Mouse (Mus musculus) forebrain, embryonic 13.5 days (tissue): ENCODE measurements around the gene St3gal3. TPM values are rescaled to one million over a fixed set of nuclear protein-coding genes. Genes with fewer than 3 reads are reported as not detected.

Experiments used
- ATAC-seq: fragments of 200-750 bp; cut with Nextera tagmentation; 2 replicates; pipeline ENCODE4 v1.8.0; 2017
- H3K27ac ChIP-seq: fragments of 300-500 bp; sonication (generic); 2 replicates; pipeline ENCODE4 v1.5.1; 2015; ENCODE audit warnings: inconsistent platforms, mild to moderate bottlenecking, moderate library complexity
- H3K27me3 ChIP-seq: fragments of 300-500 bp; sonication (generic); 2 replicates; pipeline ENCODE4 v1.6.1; 2015; ENCODE audit warnings: mild to moderate bottlenecking, inconsistent platforms
- H3K36me3 ChIP-seq: fragments of 300-500 bp; sonication (generic); 2 replicates; pipeline ENCODE4 v1.6.1; 2015; ENCODE audit warnings: mild to moderate bottlenecking, inconsistent platforms; ENCODE audit not compliant: poor library complexity, severe bottlenecking
- H3K4me1 ChIP-seq: fragments of 300-500 bp; sonication (generic); 2 replicates; pipeline ENCODE4 v1.6.1; 2015; ENCODE audit warnings: inconsistent platforms
- H3K4me2 ChIP-seq: fragments of 300-500 bp; sonication (generic); 2 replicates; pipeline ENCODE4 v1.6.1; 2015; ENCODE audit warnings: inconsistent platforms, mild to moderate bottlenecking, moderate library complexity
- H3K4me3 ChIP-seq: fragments of 300-500 bp; sonication (generic); 2 replicates; pipeline ENCODE4 v1.5.1; 2015; ENCODE audit warnings: mild to moderate bottlenecking, inconsistent platforms
- H3K9ac ChIP-seq: fragments of 300-500 bp; sonication (generic); 2 replicates; pipeline ENCODE4 v1.6.1; 2015; ENCODE audit warnings: mild to moderate bottlenecking, inconsistent platforms
- H3K9me3 ChIP-seq: fragments of 300-500 bp; sonication (generic); replicated peaks from 2 replicates; pipeline ENCODE4 v1.6.1; 2016; ENCODE audit warnings: inconsistent platforms
- WGBS: fragments of 180-500 bp; shearing (Covaris S2); methylation state at CpG from one replicate; pipeline ENCODE4 v1.1.7; 2015; 5-methylcytosine and 5-hydroxymethylcytosine counted together
- polyA plus RNA-seq: library from polyadenylated mRNA; unstranded; fragments of >200 nt; fragmentation: Nextera tagmentation; extraction: Ambion mirVana; gene quantifications from 2 replicates; pipeline ENCODE4 v1.2.1, GENCODE M21; 2015

The St3gal3 gene
- polyA plus RNA-seq, 1 experiment from 2014 or later = 9.2 TPM

DNA sequence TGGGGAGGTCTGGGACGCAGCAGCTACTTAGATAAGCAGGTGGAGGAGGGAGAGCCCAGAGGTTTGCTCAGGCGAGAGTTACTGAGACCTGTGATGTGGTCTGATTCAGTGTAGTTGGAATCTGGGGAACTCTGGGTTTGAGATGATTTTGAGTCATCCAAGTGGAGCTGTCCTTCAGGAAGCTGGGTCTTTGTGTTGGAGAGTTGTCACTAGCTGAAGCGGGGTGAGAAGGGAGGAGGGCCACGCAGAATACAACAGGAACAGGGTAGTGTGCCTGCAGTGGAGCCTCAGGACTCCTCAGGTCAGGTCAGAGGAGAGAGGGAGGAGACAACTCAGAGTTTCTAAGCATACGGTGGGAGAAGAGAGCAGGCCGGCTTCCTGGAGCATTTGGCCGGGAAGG is 134.8 kb downstream of the St3gal3 start:
- no peak overlapping the region for H3K4me3 ChIP-seq
- peaks cover 18% of the 10 kb centered on the region for H3K4me1 ChIP-seq
- WGBS = 79% methylated on average over 7 of the region's 7 CpGs
- H3K27me3 ChIP-seq = no peaks in the 10 kb centered on the region
- no peak overlapping the region for H3K27ac ChIP-seq
- no peaks in the 10 kb centered on the region for H3K36me3 ChIP-seq
- no peaks in the 10 kb centered on the region for H3K9me3 ChIP-seq
- H3K4me2 ChIP-seq = no peak overlapping the region
- no peak overlapping the region for H3K9ac ChIP-seq
- no peak for ATAC-seq

DNA sequence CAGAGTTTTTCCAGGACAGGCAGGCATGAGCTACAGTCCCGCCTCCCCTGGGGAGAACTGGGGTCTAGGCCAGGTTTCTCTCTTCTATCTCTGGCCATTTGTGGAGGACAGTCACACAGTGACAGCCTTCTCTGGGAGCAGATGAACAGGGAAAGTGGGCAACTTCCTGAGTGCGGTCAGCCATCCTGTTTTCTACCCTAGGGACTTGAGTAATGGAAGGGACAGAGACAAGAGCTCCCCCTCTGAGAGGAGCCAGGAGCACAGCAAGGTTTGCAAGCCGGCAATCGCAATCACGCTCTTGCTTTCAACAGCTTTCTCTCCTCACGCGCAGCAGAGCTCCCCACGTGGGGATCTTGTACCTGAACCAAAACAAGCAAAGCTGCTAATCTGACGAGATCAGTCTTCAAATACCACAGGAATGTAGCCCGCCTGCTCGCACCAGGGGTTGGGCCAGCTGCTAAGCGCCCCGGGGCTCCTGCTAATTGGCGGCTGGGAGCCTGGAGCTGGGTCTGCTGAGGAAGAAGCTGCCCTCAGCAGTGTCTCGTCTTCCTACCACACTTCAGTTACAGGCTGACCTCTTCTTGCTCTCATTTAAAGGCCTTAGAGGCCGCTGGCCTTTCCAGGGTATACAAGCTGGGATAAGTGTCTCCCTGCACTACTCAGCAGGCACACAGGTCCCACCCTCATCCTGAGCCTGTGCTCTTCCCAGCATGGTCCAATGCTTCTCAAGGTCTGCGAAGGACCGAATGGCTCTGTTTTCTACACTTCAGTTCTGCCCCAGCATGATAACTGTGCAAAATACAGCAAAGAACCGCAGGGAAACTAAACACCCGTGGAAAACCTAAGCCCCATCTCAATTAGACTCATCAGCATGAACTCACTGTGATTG is 137.1 kb downstream of the St3gal3 start:
- Histone ChIP-seq H3K36me3 (no peaks in the 10 kb centered on the region), H3K27me3 (no peaks in the 10 kb centered on the region), H3K4me1 (peaks cover 18% of the 10 kb centered on the region), H3K27ac (no peak overlapping the region), H3K4me3 (no peak overlapping the region), H3K9ac (peak overlapping the region; percentile 34; the same call in 1 of the 2 replicates), H3K4me2 (peak overlapping the region; percentile 9; the same call in 1 of the 2 replicates), H3K9me3 (no peaks in the 10 kb centered on the region)
- 15% methylated on average over 20 of the region's 20 CpGs for WGBS
- ATAC-seq = no peak

DNA sequence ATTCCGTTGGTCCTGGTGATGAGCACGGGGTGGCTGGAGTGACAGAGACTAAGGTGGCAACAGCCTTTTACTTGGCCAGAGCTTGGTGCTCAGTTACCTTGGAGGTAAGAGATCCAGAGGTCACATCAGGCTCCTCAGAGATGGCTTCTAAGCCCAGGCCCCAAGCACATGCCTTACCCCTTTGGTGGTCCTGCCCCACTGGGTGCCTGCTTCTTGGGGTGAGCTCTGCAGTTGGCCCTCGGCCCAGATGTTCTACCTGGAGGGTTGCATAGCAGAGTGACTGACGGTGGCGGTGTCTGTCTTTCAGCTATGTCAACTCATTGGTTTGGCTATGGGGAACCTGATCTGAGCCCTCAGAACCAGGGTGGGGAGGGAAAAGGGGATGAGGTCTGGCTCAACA is 138.0 kb downstream of the St3gal3 start:
- H3K27me3 ChIP-seq = no peaks in the 10 kb centered on the region
- no peaks in the 10 kb centered on the region for H3K9me3 ChIP-seq
- ATAC-seq = no peak
- H3K4me1 ChIP-seq = peaks cover 18% of the 10 kb centered on the region
- no peak overlapping the region for H3K4me2 ChIP-seq
- no peak overlapping the region for H3K27ac ChIP-seq
- 88% methylated on average over 5 of the region's 5 CpGs for WGBS
- H3K9ac ChIP-seq = no peak overlapping the region
- no peak overlapping the region for H3K4me3 ChIP-seq
- H3K36me3 ChIP-seq = no peaks in the 10 kb centered on the region

DNA sequence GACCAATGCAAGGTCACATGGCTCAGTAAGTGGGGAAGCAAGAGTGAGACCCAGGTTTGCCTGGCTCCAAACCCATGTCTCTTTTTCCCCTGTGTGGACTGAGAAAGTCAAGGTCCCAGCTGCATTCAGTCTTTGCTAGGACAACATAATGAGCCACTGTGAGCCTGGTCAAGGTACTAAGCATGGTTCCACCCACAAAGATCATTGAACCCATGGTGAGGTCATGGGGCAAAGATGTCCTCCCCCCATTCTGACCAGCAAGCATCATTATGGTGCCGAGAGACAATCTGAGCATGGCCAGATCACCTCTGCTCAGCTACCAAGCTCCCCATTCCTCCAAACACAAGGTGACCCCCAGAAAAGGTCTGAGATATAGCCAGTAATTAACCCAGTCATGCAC is 139.3 kb downstream of the St3gal3 start:
- Histone ChIP-seq H3K4me1 (peaks cover 14% of the 10 kb centered on the region), H3K9ac (no peak overlapping the region), H3K27ac (no peak overlapping the region), H3K4me3 (no peak overlapping the region), H3K4me2 (no peak overlapping the region), H3K36me3 (no peaks in the 10 kb centered on the region), H3K27me3 (no peaks in the 10 kb centered on the region), H3K9me3 (no peaks in the 10 kb centered on the region)
- ATAC-seq = no peak
- WGBS = 96% methylated on average over 1 of the region's 1 CpGs

DNA sequence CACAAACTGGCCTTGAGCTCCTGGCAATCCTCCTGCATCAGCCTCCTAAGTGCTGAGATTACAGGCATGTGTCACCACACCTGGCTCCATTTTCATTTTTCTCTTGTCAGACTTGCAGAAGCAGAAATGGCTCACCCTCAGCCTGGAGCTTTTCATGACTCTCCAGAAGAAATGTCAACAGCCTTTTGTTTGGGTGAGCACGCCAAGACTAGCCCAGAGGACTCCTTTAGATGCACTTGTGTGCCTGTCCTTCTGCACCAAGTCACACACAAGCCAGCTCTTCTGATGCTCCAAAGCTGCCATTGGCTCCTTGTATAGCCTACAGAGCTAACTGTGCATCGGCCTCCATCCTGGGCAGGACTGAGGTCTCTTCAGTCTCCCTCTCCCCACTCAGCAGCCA is 141.3 kb downstream of the St3gal3 start:
- H3K27me3 ChIP-seq = no peaks in the 10 kb centered on the region
- WGBS = 88% methylated on average over 2 of the region's 2 CpGs
- H3K9me3 ChIP-seq = no peaks in the 10 kb centered on the region
- H3K4me2 ChIP-seq = no peak overlapping the region
- no peak overlapping the region for H3K27ac ChIP-seq
- ATAC-seq = no peak
- H3K9ac ChIP-seq = no peak overlapping the region
- H3K4me1 ChIP-seq = peaks cover 13% of the 10 kb centered on the region
- H3K36me3 ChIP-seq = no peaks in the 10 kb centered on the region
- H3K4me3 ChIP-seq = no peak overlapping the region

DNA sequence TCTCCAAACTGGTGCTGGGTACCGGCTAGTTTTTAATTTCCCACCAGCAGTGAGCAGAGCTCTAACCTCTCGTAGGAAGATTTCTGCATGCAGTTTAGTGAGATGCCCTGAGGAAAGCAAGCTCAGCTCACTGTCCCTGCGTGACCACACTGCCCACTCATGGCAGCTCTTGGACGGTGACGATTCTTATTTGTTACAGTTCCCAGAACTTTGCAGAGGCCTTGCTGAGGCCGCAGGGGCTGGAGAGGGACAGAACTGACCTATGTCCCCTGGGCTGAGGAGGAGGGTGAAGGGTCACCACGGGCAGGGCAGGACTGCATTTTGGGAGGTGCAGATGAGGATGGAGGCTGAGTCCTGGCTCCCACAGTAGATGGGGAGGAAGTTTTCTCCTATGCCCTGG is 141.8 kb downstream of the St3gal3 start:
- H3K36me3 ChIP-seq = no peaks in the 10 kb centered on the region
- H3K9me3 ChIP-seq = no peaks in the 10 kb centered on the region
- WGBS = 88% methylated on average over 7 of the region's 7 CpGs
- no peak overlapping the region for H3K9ac ChIP-seq
- H3K27ac ChIP-seq = no peak overlapping the region
- no peak overlapping the region for H3K4me2 ChIP-seq
- no peak for ATAC-seq
- H3K4me1 ChIP-seq = peaks cover 10% of the 10 kb centered on the region
- no peak overlapping the region for H3K4me3 ChIP-seq
- H3K27me3 ChIP-seq = no peaks in the 10 kb centered on the region

DNA sequence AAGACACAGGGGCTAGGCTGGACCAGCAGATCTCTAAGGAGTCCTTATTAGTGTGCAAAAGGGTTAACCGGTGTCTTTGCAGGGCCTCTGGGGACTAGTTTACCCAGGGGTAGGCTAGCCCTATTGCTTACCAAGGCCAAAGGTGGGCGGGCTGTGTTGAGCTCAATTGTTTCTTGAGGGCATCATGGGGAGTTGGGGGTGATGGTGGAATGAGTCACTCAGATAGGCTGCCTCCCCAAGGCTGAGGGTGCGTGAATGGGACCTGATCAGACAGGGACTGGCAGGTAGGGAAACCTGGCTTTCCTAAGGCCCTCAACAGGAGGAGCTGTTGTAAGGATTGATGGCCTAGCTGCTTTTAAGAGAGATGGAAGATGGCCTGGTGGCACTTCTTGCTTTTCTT is 142.7 kb downstream of the St3gal3 start:
- no peaks in the 10 kb centered on the region for H3K36me3 ChIP-seq
- no peak for ATAC-seq
- no peak overlapping the region for H3K27ac ChIP-seq
- no peaks in the 10 kb centered on the region for H3K9me3 ChIP-seq
- H3K4me3 ChIP-seq = no peak overlapping the region
- H3K9ac ChIP-seq = no peak overlapping the region
- no peak overlapping the region for H3K4me2 ChIP-seq
- peaks cover 2% of the 10 kb centered on the region for H3K4me1 ChIP-seq
- WGBS = 92% methylated on average over 3 of the region's 3 CpGs
- no peaks in the 10 kb centered on the region for H3K27me3 ChIP-seq

DNA sequence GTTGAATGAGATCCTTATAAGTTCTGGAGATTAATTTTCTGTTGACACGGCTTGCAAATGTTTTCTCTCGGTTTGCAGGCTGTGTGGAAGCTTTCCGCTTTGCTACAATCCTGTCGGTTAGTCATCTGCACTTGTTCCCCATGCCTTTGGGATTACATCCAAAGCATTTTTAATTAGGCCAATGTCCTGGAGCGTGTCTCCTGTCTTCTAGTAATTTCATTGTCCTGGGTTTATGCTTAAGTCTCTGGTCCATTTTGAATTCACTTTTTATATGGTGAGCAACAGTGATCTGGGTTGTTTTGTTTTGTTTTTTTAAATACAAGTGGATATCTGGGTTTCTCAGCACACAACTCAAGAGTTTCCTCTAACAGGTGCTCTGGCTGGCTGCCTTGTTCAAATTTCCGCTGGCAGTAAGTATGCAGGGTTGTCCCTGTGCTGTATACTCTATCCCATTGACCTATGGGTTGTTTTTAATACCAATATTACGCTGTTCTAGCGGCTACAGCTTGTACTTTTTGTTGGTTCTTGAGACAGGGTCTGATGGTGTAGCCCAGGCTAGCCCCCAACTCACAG is 143.6 kb downstream of the St3gal3 start:
- no peak for ATAC-seq
- WGBS = 86% methylated on average over 8 of the region's 8 CpGs
- no peak overlapping the region for H3K4me3 ChIP-seq
- H3K4me1 ChIP-seq = no peaks in the 10 kb centered on the region
- H3K27me3 ChIP-seq = no peaks in the 10 kb centered on the region
- no peak overlapping the region for H3K4me2 ChIP-seq
- H3K9me3 ChIP-seq = no peaks in the 10 kb centered on the region
- H3K36me3 ChIP-seq = no peaks in the 10 kb centered on the region
- H3K9ac ChIP-seq = no peak overlapping the region
- H3K27ac ChIP-seq = no peak overlapping the region

DNA sequence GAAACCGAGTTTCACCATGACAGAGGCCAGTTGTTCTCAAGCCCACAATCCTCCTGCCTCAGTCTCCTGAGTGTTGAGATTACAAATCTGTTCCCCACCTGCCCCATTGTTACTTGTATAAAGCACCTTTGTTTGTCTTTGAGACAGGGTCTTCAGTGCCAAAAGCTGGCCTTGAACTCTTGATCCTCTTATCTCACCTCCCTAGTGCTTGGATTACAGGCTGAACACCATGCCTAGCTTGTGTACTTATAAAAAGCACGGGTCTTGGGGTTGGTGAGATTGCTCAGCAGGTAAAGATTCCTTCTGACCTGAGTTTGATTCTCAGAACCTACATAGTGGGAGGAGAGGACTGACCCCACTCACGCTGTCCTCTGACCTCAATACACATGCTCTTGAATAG is 144.1 kb downstream of the St3gal3 start:
- Histone ChIP-seq H3K36me3 (no peaks in the 10 kb centered on the region), H3K27me3 (no peaks in the 10 kb centered on the region), H3K4me3 (no peak overlapping the region), H3K9ac (no peak overlapping the region), H3K27ac (no peak overlapping the region), H3K4me2 (no peak overlapping the region), H3K9me3 (no peaks in the 10 kb centered on the region), H3K4me1 (no peaks in the 10 kb centered on the region)
- ATAC-seq = no peak
- 62% methylated on average over 3 of the region's 3 CpGs for WGBS

DNA sequence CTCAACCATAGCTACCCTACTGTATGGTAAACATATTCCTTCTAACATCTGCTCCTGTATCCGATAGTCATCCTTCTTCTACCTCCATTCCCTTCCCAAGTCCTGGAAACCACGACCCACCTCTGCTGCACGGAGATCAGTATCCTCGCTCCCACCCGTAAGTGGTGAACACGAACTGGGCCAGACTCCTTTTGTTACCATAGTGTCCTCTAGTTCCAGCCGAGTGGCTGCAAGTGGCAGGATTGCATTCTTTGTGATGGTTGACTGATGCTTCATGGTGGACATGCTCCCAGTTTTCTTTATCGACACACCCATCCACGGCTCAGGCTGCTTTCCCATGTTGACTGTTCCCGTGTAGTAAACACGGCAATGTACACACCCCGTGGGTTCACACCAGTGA is 144.9 kb downstream of the St3gal3 start:
- 91% methylated on average over 12 of the region's 12 CpGs for WGBS
- ATAC-seq = no peak
- no peak overlapping the region for H3K4me2 ChIP-seq
- H3K27me3 ChIP-seq = no peaks in the 10 kb centered on the region
- no peak overlapping the region for H3K27ac ChIP-seq
- H3K9ac ChIP-seq = no peak overlapping the region
- H3K4me3 ChIP-seq = no peak overlapping the region
- no peaks in the 10 kb centered on the region for H3K4me1 ChIP-seq
- H3K9me3 ChIP-seq = no peaks in the 10 kb centered on the region
- no peaks in the 10 kb centered on the region for H3K36me3 ChIP-seq

DNA sequence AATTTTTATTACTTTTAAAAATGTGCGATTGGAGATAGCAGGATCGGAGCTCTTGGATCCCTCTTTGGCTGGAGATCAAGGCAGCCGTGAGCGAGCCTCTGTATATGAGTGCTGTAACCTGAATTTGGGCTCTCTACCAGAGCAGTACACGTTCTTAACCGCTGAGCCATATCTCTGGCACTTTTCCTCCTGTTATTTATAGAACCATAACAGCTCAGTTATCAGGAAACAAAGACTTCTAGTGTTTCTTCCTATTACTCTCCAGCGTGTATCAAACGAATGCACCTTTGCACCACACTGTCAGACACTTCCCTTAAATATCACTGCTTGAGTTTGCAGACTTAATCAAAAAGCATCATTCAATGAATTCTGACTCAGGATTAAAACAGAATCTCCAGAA is 147.9 kb downstream of the St3gal3 start:
- H3K4me2 ChIP-seq = no peak overlapping the region
- H3K27ac ChIP-seq = no peak overlapping the region
- no peak for ATAC-seq
- WGBS = 82% methylated on average over 8 of the region's 8 CpGs
- H3K9me3 ChIP-seq = no peaks in the 10 kb centered on the region
- H3K4me1 ChIP-seq = no peaks in the 10 kb centered on the region; the same call in 1 of the 2 replicates
- no peaks in the 10 kb centered on the region for H3K36me3 ChIP-seq
- H3K4me3 ChIP-seq = no peak overlapping the region
- no peaks in the 10 kb centered on the region for H3K27me3 ChIP-seq
- H3K9ac ChIP-seq = no peak overlapping the region

DNA sequence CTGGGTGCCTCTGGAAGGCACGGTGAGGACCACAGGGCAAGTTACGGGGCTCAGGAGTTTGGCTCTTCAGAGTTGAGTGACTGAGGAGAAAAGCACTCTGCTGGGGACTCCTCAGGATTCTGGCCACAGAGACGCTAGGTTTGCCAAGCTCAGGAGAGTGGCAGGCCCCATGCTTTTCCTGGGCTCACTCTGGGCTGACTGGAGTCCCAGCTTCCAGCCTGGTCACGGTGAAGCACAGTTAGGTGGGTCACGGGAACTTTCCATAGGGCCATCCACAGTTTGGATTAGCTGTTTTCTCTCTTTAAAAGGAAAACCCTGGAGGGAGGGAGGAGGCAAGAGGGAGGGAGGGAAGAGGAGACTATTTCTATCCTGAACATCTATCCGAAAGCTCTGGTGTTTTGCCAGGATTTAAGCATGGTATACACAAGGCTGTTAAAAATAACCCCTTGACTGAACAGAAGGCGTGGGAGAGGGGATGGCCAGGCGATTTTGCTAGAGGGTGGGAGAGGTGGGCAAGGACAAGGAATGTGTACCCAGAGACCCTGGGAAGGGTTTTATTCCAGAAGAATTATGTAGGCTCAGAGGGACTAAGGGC is 149.6 kb downstream of the St3gal3 start:
- WGBS = 75% methylated on average over 8 of the region's 8 CpGs
- Histone ChIP-seq H3K4me1 (no peaks in the 10 kb centered on the region; the same call in 1 of the 2 replicates), H3K36me3 (no peaks in the 10 kb centered on the region), H3K4me2 (no peak overlapping the region), H3K9ac (no peak overlapping the region), H3K4me3 (no peak overlapping the region), H3K27me3 (no peaks in the 10 kb centered on the region), H3K9me3 (no peaks in the 10 kb centered on the region), H3K27ac (no peak overlapping the region)
- ATAC-seq = no peak
